Mouse (Mus musculus): ENCODE measurements at regions not wholly inside any gene's neighbourhood (a gene's known extent, or its start where the extent isn't known, plus 50 kb on each side); places are given as distances from the start of the nearest gene placed in this dataset.
A peak's percentile ranks its signal among the peaks of the same experiment; 100 is the strongest.

GRCm38 (mm10) chr14:24731872-24732525 is 245.1 kb downstream of the Rps24 start:
- H3K9me3 ChIP-seq (ENCODE audit: control insufficient read depth, low read length), result no peaks in the 10 kb centered on the region
- no peaks in the 10 kb centered on the region for H3K4me1 ChIP-seq (ENCODE audit: control insufficient read depth, insufficient read depth, low read length)
- 61% methylated on average over 5 of the region's 5 CpGs for WGBS
- H3K9ac ChIP-seq (ENCODE audit: low read depth, low read length), result no peak overlapping the region
- H3K27me3 ChIP-seq (replicated peaks; ENCODE audit: control insufficient read depth, insufficient read depth, low read length), result no peaks in the 10 kb centered on the region
- H3K4me2 ChIP-seq (ENCODE audit: low read depth, low read length), result no peak overlapping the region
- no peak for ATAC-seq
- H3K36me3 ChIP-seq (ENCODE audit: control insufficient read depth, insufficient read depth, low read length), result no peaks in the 10 kb centered on the region
- H3K4me3 ChIP-seq (ENCODE audit: low read length), result no peak overlapping the region
- no peak overlapping the region for H3K27ac ChIP-seq (ENCODE audit: low read length)

- Histone ChIP-seq H3K9me3 (ENCODE audit: control insufficient read depth, low read length) (no peaks in the 10 kb centered on the region), H3K27ac (ENCODE audit: low read length) (no peak overlapping the region), H3K4me1 (ENCODE audit: control insufficient read depth, insufficient read depth, low read length) (no peaks in the 10 kb centered on the region), H3K9ac (ENCODE audit: low read depth, low read length) (no peak overlapping the region), H3K4me2 (ENCODE audit: low read depth, low read length) (no peak overlapping the region), H3K36me3 (ENCODE audit: control insufficient read depth, insufficient read depth, low read length) (no peaks in the 10 kb centered on the region), H3K4me3 (ENCODE audit: low read length) (no peak overlapping the region), H3K27me3 (replicated peaks; ENCODE audit: control insufficient read depth, insufficient read depth, low read length) (no peaks in the 10 kb centered on the region)
- WGBS, result 88% methylated on average over 7 of the region's 7 CpGs
- ATAC-seq, result no peak
These were observed 246.4 kb downstream of the Rps24 start for GRCm38 (mm10) chr14:24733326-24733725.

GRCm38 (mm10) chr14:24738869-24739268 is 251.9 kb downstream of the Rps24 start:
- Histone ChIP-seq H3K4me2 (ENCODE audit: low read depth, low read length) (no peak overlapping the region), H3K4me1 (ENCODE audit: control insufficient read depth, insufficient read depth, low read length) (no peaks in the 10 kb centered on the region), H3K27ac (ENCODE audit: low read length) (no peak overlapping the region), H3K27me3 (replicated peaks; ENCODE audit: control insufficient read depth, insufficient read depth, low read length) (no peaks in the 10 kb centered on the region), H3K9me3 (ENCODE audit: control insufficient read depth, low read length) (no peaks in the 10 kb centered on the region), H3K4me3 (ENCODE audit: low read length) (no peak overlapping the region), H3K36me3 (ENCODE audit: control insufficient read depth, insufficient read depth, low read length) (no peaks in the 10 kb centered on the region), H3K9ac (ENCODE audit: low read depth, low read length) (no peak overlapping the region)
- ATAC-seq, result no peak

GRCm38 (mm10) chr14:24744451-24744850 is 257.5 kb downstream of the Rps24 start:
- Histone ChIP-seq H3K9me3 (ENCODE audit: control insufficient read depth, low read length) (no peaks in the 10 kb centered on the region), H3K27ac (ENCODE audit: low read length) (no peak overlapping the region), H3K9ac (ENCODE audit: low read depth, low read length) (no peak overlapping the region), H3K36me3 (ENCODE audit: control insufficient read depth, insufficient read depth, low read length) (no peaks in the 10 kb centered on the region), H3K27me3 (replicated peaks; ENCODE audit: control insufficient read depth, insufficient read depth, low read length) (no peaks in the 10 kb centered on the region), H3K4me3 (ENCODE audit: low read length) (no peak overlapping the region), H3K4me1 (ENCODE audit: control insufficient read depth, insufficient read depth, low read length) (peaks cover 15% of the 10 kb centered on the region; the same call in 1 of the 2 replicates), H3K4me2 (ENCODE audit: low read depth, low read length) (no peak overlapping the region)
- no peak for ATAC-seq
- WGBS, result 73% methylated on average over 2 of the region's 2 CpGs

GRCm38 (mm10) chr14:24745730-24746129 is 258.8 kb downstream of the Rps24 start:
- no peaks in the 10 kb centered on the region for H3K36me3 ChIP-seq (ENCODE audit: control insufficient read depth, insufficient read depth, low read length)
- H3K4me1 ChIP-seq (ENCODE audit: control insufficient read depth, insufficient read depth, low read length), result peaks cover 15% of the 10 kb centered on the region; the same call in 1 of the 2 replicates
- H3K4me3 ChIP-seq (ENCODE audit: low read length), result no peak overlapping the region
- no peaks in the 10 kb centered on the region for H3K9me3 ChIP-seq (ENCODE audit: control insufficient read depth, low read length)
- no peak for ATAC-seq
- H3K4me2 ChIP-seq (ENCODE audit: low read depth, low read length), result no peak overlapping the region
- H3K27ac ChIP-seq (ENCODE audit: low read length), result no peak overlapping the region
- H3K27me3 ChIP-seq (replicated peaks; ENCODE audit: control insufficient read depth, insufficient read depth, low read length), result no peaks in the 10 kb centered on the region
- no peak overlapping the region for H3K9ac ChIP-seq (ENCODE audit: low read depth, low read length)
- WGBS, result 14% methylated on average over 3 of the region's 3 CpGs

GRCm38 (mm10) chr14:24747471-24747795 is 260.5 kb downstream of the Rps24 start:
- H3K4me2 ChIP-seq (ENCODE audit: low read depth, low read length), result 0 out of 2 replicates have a peak overlapping the region, but pooled peaks have one; percentile 10
- no peak overlapping the region for H3K9ac ChIP-seq (ENCODE audit: low read depth, low read length)
- H3K9me3 ChIP-seq (ENCODE audit: control insufficient read depth, low read length), result no peaks in the 10 kb centered on the region
- no peaks in the 10 kb centered on the region for H3K27me3 ChIP-seq (replicated peaks; ENCODE audit: control insufficient read depth, insufficient read depth, low read length)
- no peaks in the 10 kb centered on the region for H3K36me3 ChIP-seq (ENCODE audit: control insufficient read depth, insufficient read depth, low read length)
- WGBS, result 32% methylated on average over 4 of the region's 4 CpGs
- H3K27ac ChIP-seq (ENCODE audit: low read length), result peak overlapping the region; percentile 87
- no peak for ATAC-seq
- H3K4me1 ChIP-seq (ENCODE audit: control insufficient read depth, insufficient read depth, low read length), result peaks cover 15% of the 10 kb centered on the region; the same call in 1 of the 2 replicates
- H3K4me3 ChIP-seq (ENCODE audit: low read length), result no peak overlapping the region

GRCm38 (mm10) chr14:24747796-24748496 is 261.0 kb downstream of the Rps24 start:
- peaks cover 15% of the 10 kb centered on the region; the same call in 1 of the 2 replicates for H3K4me1 ChIP-seq (ENCODE audit: control insufficient read depth, insufficient read depth, low read length)
- no peaks in the 10 kb centered on the region for H3K9me3 ChIP-seq (ENCODE audit: control insufficient read depth, low read length)
- WGBS, result 29% methylated on average over 7 of the region's 7 CpGs
- peak; percentile 87 for ATAC-seq
- H3K4me2 ChIP-seq (ENCODE audit: low read depth, low read length), result 0 out of 2 replicates have a peak overlapping the region, but pooled peaks have one; percentile 10
- H3K27me3 ChIP-seq (replicated peaks; ENCODE audit: control insufficient read depth, insufficient read depth, low read length), result no peaks in the 10 kb centered on the region
- H3K27ac ChIP-seq (ENCODE audit: low read length), result peak overlapping the region; percentile 87
- H3K9ac ChIP-seq (ENCODE audit: low read depth, low read length), result no peak overlapping the region
- no peaks in the 10 kb centered on the region for H3K36me3 ChIP-seq (ENCODE audit: control insufficient read depth, insufficient read depth, low read length)
- no peak overlapping the region for H3K4me3 ChIP-seq (ENCODE audit: low read length)

GRCm38 (mm10) chr14:24748497-24748862 is 261.6 kb downstream of the Rps24 start:
- no peak overlapping the region for H3K9ac ChIP-seq (ENCODE audit: low read depth, low read length)
- no peaks in the 10 kb centered on the region for H3K9me3 ChIP-seq (ENCODE audit: control insufficient read depth, low read length)
- no peak for ATAC-seq
- H3K4me3 ChIP-seq (ENCODE audit: low read length), result no peak overlapping the region
- peaks cover 15% of the 10 kb centered on the region; the same call in 1 of the 2 replicates for H3K4me1 ChIP-seq (ENCODE audit: control insufficient read depth, insufficient read depth, low read length)
- H3K4me2 ChIP-seq (ENCODE audit: low read depth, low read length), result no peak overlapping the region
- peak overlapping the region; percentile 87 for H3K27ac ChIP-seq (ENCODE audit: low read length)
- H3K36me3 ChIP-seq (ENCODE audit: control insufficient read depth, insufficient read depth, low read length), result no peaks in the 10 kb centered on the region
- no peaks in the 10 kb centered on the region for H3K27me3 ChIP-seq (replicated peaks; ENCODE audit: control insufficient read depth, insufficient read depth, low read length)
- 68% methylated on average over 2 of the region's 2 CpGs for WGBS

- 82% methylated on average over 9 of the region's 9 CpGs for WGBS
- Histone ChIP-seq H3K9me3 (ENCODE audit: control insufficient read depth, low read length) (no peaks in the 10 kb centered on the region), H3K4me2 (ENCODE audit: low read depth, low read length) (no peak overlapping the region), H3K9ac (ENCODE audit: low read depth, low read length) (no peak overlapping the region), H3K27ac (ENCODE audit: low read length) (peak overlapping the region; percentile 87; the same call in 1 of the 2 replicates), H3K4me3 (ENCODE audit: low read length) (no peak overlapping the region), H3K27me3 (replicated peaks; ENCODE audit: control insufficient read depth, insufficient read depth, low read length) (no peaks in the 10 kb centered on the region), H3K36me3 (ENCODE audit: control insufficient read depth, insufficient read depth, low read length) (no peaks in the 10 kb centered on the region), H3K4me1 (ENCODE audit: control insufficient read depth, insufficient read depth, low read length) (peaks cover 15% of the 10 kb centered on the region; the same call in 1 of the 2 replicates)
- no peak for ATAC-seq
These were observed 262.4 kb downstream of the Rps24 start for GRCm38 (mm10) chr14:24749313-24749712.

All from intestine, embryonic 16.5 days (tissue).